Mouse (Mus musculus): ENCODE measurements around the gene Gprc5b.

DNA sequence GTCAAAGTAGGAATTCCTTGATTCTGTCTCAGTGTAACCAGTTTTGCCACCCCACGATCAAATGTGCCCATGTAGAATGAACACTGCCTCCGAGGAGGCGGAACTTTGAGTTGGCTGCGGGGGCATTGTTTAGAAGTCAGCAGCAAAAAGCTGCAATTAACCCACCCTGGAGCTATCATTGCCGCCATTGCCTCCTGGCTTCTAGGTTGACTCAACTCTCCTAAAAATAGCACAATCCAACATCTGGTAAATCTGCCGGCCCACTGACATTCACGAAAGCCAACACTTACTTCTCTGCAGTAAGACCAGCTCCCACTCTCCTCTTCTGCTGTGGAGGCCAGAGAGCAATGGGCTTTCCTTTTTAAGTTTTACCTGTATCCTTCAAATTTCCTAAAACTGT is 35.8 kb downstream of the Gprc5b start:
- no peak for TF ChIP-seq CTCF (IDR thresholded peaks at IDR 0.05; ENCODE audit: borderline replicate concordance, insufficient read depth, low read length)
- no peak for TF ChIP-seq POLR2A (IDR thresholded peaks at IDR 0.05; ENCODE audit: low read depth, low read length)

Data from embryonic fibroblast, embryonic 13.5 days (primary cell).